Mouse (Mus musculus) kidney, postnatal 0 days (tissue): ENCODE measurements around the gene Gm49369. TPM values are rescaled to one million over a fixed set of nuclear protein-coding genes. Genes with fewer than 3 reads are reported as not detected.

Experiments
- ATAC-seq: fragments of 200-750 bp; cut with Nextera tagmentation; replicated peaks from 2 replicates; pipeline ENCODE4 v1.8.0; 2017; ENCODE audit warnings: low read depth, moderate number of reproducible peaks, moderate TSS enrichment, moderate library complexity; ENCODE audit not compliant: low FRiP score
- DNase-seq: peaks from one replicate; pipeline ENCODE4 v3.0.0-alpha.2; 2016; ENCODE audit warnings: low spot score
- H3K27ac ChIP-seq: fragments of 300-500 bp; sonication (generic); 2 replicates; pipeline ENCODE4 v1.5.1; 2014; ENCODE audit warnings: mild to moderate bottlenecking
- H3K27me3 ChIP-seq: fragments of 300-500 bp; sonication (generic); 2 replicates; pipeline ENCODE4 v1.6.1; 2014; ENCODE audit warnings: low read length, mixed read lengths; ENCODE audit not compliant: insufficient read depth
- H3K36me3 ChIP-seq: fragments of 300-500 bp; sonication (generic); 2 replicates; pipeline ENCODE4 v1.6.1; 2014; ENCODE audit warnings: low read length, mixed read lengths; ENCODE audit not compliant: insufficient read depth
- H3K4me1 ChIP-seq: fragments of 300-500 bp; sonication (generic); replicated peaks from 2 replicates; pipeline ENCODE4 v1.6.1; 2014; ENCODE audit warnings: antibody characterized with exemption, low read length, mixed read lengths; ENCODE audit not compliant: insufficient read depth
- H3K4me2 ChIP-seq: fragments of 300-500 bp; sonication (generic); 2 replicates; pipeline ENCODE4 v1.6.1; 2014; ENCODE audit warnings: mild to moderate bottlenecking, low read length, moderate library complexity, mixed read lengths
- H3K4me3 ChIP-seq: fragments of 300-500 bp; sonication (generic); replicated peaks from 2 replicates; pipeline ENCODE4 v1.5.1; 2014; ENCODE audit warnings: low read depth, low read length
- H3K9ac ChIP-seq: fragments of 300-500 bp; sonication (generic); 2 replicates; pipeline ENCODE4 v1.6.1; 2014; ENCODE audit warnings: low read depth, low read length
- H3K9me3 ChIP-seq: fragments of 300-500 bp; sonication (generic); replicated peaks from 2 replicates; pipeline ENCODE4 v1.6.1; 2016; ENCODE audit warnings: low read length, inconsistent platforms, mixed read lengths
- CTCF ChIP-seq: IDR thresholded peaks from 2 replicates; pipeline ENCODE4 v1.5.1; 2016; ENCODE audit warnings: antibody characterized with exemption, low read depth, mild to moderate bottlenecking, moderate library complexity
- WGBS: fragments of 180-500 bp; shearing (Covaris S2); extraction: QIAGEN DNeasy Blood & Tissue Kit; methylation state at CpG from one replicate; pipeline ENCODE4 v1.1.7; 2014; 5-methylcytosine and 5-hydroxymethylcytosine counted together
- polyA plus RNA-seq: library from polyadenylated mRNA; unstranded; fragments of >200 nt; fragmentation: Nextera tagmentation; extraction: Ambion mirVana; gene quantifications from 2 replicates; pipeline ENCODE4 v1.2.1, GENCODE M21; 2015

Gene Gm49369
- polyA plus RNA-seq, 1 experiment from 2014 or later, result not detected

DNA sequence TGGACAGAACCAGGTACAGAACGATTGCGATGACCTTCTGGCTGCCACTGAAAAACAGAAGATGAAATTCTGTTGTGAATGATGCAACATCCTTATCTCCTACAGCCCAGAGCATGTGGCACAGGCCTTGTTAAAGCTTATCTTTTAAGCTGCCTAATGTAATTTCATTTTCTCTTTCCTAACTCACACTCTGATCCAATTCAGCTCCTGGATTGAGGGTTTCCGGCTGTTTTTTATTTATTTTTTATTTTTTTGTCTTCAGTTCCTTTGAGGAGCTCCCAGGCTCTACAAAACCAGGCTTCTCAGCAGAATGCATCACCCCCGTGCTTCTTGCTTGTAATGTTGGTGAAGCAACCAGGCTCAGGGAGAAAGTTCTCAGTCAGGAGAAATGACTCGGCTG is 37.4 kb upstream of the Gm49369 start:
- H3K27me3 ChIP-seq, result no peaks in the 10 kb centered on the region
- H3K4me2 ChIP-seq, result no peak overlapping the region
- H3K9me3 ChIP-seq, result no peaks in the 10 kb centered on the region
- H3K4me3 ChIP-seq, result no peak overlapping the region
- TF ChIP-seq CTCF, result no peak
- WGBS, result 78% methylated on average over 5 of the region's 5 CpGs
- ATAC-seq, result no peak
- DNase-seq, result no peak
- no peak overlapping the region for H3K27ac ChIP-seq
- H3K4me1 ChIP-seq, result no peaks in the 10 kb centered on the region
- H3K9ac ChIP-seq, result no peak overlapping the region
- no peaks in the 10 kb centered on the region for H3K36me3 ChIP-seq

DNA sequence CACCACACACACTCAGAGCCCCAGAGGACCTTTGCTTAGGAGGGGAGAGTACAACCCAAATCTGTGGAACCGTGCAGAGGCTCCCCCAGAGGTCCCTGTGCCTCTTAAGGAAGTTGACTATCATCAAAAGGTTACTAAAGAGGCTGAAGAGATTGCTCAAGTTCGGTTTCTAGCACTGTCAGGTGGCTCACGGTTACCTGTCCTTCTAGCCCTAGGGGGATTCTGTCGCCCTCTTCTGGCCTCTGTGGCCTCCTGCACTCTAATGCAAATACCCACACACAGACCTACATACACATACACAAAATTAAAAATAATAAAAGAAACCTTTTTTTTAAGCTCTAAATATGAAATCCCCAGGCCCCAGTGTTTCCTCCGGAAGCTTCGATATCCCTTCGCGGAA is 36.2 kb upstream of the Gm49369 start:
- Histone ChIP-seq H3K36me3 (no peaks in the 10 kb centered on the region), H3K27ac (no peak overlapping the region), H3K4me2 (no peak overlapping the region), H3K4me3 (no peak overlapping the region), H3K4me1 (no peaks in the 10 kb centered on the region), H3K27me3 (no peaks in the 10 kb centered on the region), H3K9ac (no peak overlapping the region), H3K9me3 (no peaks in the 10 kb centered on the region)
- DNase-seq (no peak), ATAC-seq (no peak)
- TF ChIP-seq CTCF, result no peak
- WGBS, result 95% methylated on average over 8 of the region's 8 CpGs

DNA sequence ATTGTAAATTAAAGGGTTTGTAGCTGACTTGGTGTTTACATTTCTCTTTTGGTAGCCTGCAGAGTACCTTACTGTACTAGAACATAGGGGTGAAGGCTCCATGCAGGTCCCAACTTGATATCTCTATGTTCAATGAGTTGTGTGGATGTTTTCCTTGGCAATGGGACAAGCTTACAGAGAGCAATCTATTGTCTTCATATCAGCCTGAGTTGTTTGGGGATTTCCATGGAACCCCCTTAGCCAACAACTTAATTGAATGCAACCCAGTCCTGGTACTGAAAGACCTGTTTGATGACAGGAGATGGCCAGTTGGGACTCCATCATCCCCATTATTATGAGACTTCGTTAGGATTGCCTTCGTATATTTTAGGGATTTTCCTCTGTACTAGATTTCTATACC is 35.6 kb upstream of the Gm49369 start:
- 92% methylated on average over 2 of the region's 2 CpGs for WGBS
- ATAC-seq (no peak), DNase-seq (no peak)
- no peak overlapping the region for H3K27ac ChIP-seq
- no peak overlapping the region for H3K4me3 ChIP-seq
- H3K36me3 ChIP-seq, result no peaks in the 10 kb centered on the region
- H3K4me2 ChIP-seq, result no peak overlapping the region
- no peaks in the 10 kb centered on the region for H3K27me3 ChIP-seq
- H3K4me1 ChIP-seq, result no peaks in the 10 kb centered on the region
- TF ChIP-seq CTCF, result no peak
- no peaks in the 10 kb centered on the region for H3K9me3 ChIP-seq
- no peak overlapping the region for H3K9ac ChIP-seq

DNA sequence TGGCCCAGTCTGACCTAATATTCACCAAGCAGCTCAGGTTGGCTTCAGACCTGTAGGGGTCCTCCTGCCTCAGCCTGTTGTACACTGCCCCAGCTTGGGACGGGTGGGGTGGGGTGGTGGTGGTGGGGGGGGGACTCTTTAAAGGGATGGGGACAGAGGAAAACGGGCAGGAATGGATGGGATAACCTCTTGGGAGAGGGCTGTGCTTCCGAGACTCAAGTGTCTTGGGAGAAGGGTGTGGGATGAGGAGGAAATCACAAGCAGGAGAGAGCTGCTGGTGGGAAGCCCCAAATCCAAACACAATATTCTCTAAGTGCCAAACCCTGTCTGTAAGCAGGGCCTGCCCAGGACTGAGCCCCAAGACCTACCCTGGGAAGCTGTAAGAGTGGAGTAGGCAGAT is 33.8 kb upstream of the Gm49369 start:
- no peaks in the 10 kb centered on the region for H3K9me3 ChIP-seq
- no peaks in the 10 kb centered on the region for H3K36me3 ChIP-seq
- H3K4me3 ChIP-seq, result no peak overlapping the region
- H3K9ac ChIP-seq, result no peak overlapping the region
- H3K27ac ChIP-seq, result no peak overlapping the region
- H3K4me1 ChIP-seq, result no peaks in the 10 kb centered on the region
- TF ChIP-seq CTCF, result no peak
- WGBS, result 78% methylated on average over 3 of the region's 3 CpGs
- H3K4me2 ChIP-seq, result no peak overlapping the region
- no peaks in the 10 kb centered on the region for H3K27me3 ChIP-seq
- DNase-seq (no peak), ATAC-seq (no peak)

DNA sequence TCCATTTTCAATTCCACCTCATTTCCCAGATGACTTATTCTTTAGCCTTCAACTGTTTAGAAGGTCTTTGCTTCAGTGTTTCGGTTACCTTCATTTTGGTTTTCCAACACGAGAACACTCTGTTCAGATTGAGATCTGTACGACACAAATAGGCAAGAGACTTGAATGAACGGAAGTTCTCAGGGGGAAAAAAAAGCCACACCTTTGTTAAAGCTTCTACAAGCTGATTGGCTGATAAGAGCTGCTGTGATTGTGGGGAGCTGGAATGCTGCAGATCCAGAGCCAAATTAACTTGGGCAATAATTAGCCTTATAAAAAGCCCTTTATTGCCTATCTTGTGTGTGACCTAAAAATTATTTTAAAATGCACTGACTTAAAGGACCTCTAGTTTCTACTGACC is 32.8 kb upstream of the Gm49369 start:
- no peak for TF ChIP-seq CTCF
- Histone ChIP-seq H3K9me3 (no peaks in the 10 kb centered on the region), H3K9ac (no peak overlapping the region), H3K4me1 (no peaks in the 10 kb centered on the region), H3K4me2 (no peak overlapping the region), H3K36me3 (no peaks in the 10 kb centered on the region), H3K27me3 (no peaks in the 10 kb centered on the region), H3K4me3 (no peak overlapping the region), H3K27ac (no peak overlapping the region)
- ATAC-seq, result no peak
- DNase-seq, result no peak
- WGBS, result 37% methylated on average over 4 of the region's 4 CpGs

DNA sequence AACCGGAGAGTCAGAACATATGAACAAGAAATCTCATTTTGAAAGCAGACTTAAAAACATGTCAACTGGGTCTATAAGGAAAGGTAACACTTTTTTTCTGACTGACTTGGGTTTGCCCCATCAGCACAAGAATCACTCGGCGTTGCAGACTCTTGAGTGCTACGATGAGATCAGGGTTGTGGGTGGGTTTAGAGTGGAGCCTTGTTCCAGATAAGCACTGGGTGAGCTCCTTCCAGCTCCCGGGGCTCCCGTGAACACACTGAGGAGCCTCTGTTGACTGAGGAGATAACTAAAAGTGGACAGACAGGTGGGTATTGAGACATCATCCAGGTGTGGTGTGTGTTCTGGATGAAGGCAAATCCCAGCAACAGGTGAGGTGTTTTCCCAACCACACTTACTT is 30.8 kb upstream of the Gm49369 start:
- 97% methylated on average over 6 of the region's 6 CpGs for WGBS
- no peaks in the 10 kb centered on the region for H3K9me3 ChIP-seq

DNA sequence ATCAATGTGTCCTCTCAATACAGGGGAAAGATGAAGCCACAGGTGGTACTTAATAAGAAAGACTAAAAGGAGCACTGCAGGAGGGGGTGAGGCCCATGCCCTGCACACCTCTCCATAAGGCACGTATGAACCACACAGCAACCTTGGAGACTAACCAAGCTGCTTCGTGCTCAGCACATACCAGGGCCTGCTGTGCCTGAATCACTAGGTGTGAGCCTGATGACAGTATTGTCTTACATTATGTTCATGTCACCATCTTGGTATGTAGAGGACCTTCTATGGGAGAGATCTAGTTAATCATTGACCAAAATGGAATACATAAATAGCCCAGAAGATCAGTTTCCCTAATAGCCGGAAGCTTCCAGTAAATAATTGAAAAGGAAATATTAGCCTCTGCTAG is 27.1 kb upstream of the Gm49369 start:
- Histone ChIP-seq H3K36me3 (no peaks in the 10 kb centered on the region), H3K4me3 (no peak overlapping the region), H3K27me3 (no peaks in the 10 kb centered on the region), H3K9ac (no peak overlapping the region), H3K4me1 (no peaks in the 10 kb centered on the region), H3K27ac (no peak overlapping the region), H3K9me3 (no peaks in the 10 kb centered on the region), H3K4me2 (no peak overlapping the region)
- no peak for DNase-seq
- 72% methylated on average over 3 of the region's 3 CpGs for WGBS
- no peak for ATAC-seq
- TF ChIP-seq CTCF, result no peak

More for the DNA sequence above, 30.8 kb upstream of the Gm49369 start:
- no peaks in the 10 kb centered on the region for H3K4me1 ChIP-seq
- H3K36me3 ChIP-seq, result no peaks in the 10 kb centered on the region
- H3K9ac ChIP-seq, result no peak overlapping the region
- H3K27ac ChIP-seq, result no peak overlapping the region
- H3K27me3 ChIP-seq, result no peaks in the 10 kb centered on the region
- ATAC-seq (no peak), DNase-seq (no peak)
- no peak overlapping the region for H3K4me3 ChIP-seq
- TF ChIP-seq CTCF, result no peak
- H3K4me2 ChIP-seq, result no peak overlapping the region
